Mouse (Mus musculus): ENCODE results near the gene Zfp36l2. TPM values are rescaled to one million over a fixed set of nuclear protein-coding genes. Genes with fewer than 3 reads are reported as not detected.

The Zfp36l2 gene
- polyA plus RNA-seq, 1 experiment: 5.4 TPM

DNA sequence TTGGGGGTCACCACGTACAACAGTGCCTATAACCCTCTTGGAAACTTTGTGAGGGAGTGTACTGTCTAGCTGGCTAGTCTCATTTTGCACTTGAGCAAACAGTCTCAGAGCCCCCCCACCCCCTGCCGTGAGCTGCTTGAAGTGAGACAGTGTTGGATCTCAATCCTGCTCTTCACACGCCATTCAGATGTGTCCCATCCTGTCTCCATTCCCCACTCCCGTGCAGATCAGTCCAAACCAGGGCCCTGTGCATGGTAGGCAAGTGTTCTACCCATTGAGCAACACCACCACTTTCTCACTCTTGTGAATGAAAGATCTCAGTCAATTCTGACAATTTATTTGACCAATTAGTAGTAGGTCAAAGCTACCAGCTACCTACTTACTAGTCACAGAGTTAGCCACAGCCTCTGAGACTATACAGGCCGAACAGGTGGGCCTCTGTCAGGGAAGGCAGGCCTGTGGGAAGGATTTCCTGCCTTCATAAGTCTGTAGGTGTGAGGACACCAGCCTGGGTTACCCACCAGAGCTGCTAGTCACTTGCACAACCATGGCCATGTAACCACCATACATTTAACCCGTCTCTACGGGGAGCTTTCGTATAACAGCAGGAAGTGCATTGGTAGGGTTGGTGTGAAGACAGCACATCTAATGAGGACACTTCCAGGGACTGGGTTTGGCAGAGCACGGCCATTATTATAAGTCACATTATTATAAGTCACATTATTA lies 21.4 kb downstream of the Zfp36l2 start:
- TF ChIP-seq POLR2A (IDR thresholded peaks at IDR 0.05; ENCODE audit: control insufficient read depth, low read depth, low read length) (no peak), CTCF (IDR thresholded peaks at IDR 0.05; ENCODE audit: control insufficient read depth, insufficient read depth, insufficient replicate concordance, low read depth, low read length) (no peak)
- Histone ChIP-seq H3K27me3 (ENCODE audit: control insufficient read depth, insufficient read depth, low read length) (no peaks in the 10 kb centered on the region), H3K27ac (ENCODE audit: control insufficient read depth, insufficient read depth, low read depth, low read length) (no peak overlapping the region), H3K4me1 (ENCODE audit: control insufficient read depth, insufficient read depth, low read length) (peaks cover 5% of the 10 kb centered on the region), H3K36me3 (ENCODE audit: control insufficient read depth, insufficient read depth, low read length) (no peaks in the 10 kb centered on the region), H3K4me3 (ENCODE audit: control insufficient read depth, low read depth, low read length) (no peak overlapping the region)

DNA sequence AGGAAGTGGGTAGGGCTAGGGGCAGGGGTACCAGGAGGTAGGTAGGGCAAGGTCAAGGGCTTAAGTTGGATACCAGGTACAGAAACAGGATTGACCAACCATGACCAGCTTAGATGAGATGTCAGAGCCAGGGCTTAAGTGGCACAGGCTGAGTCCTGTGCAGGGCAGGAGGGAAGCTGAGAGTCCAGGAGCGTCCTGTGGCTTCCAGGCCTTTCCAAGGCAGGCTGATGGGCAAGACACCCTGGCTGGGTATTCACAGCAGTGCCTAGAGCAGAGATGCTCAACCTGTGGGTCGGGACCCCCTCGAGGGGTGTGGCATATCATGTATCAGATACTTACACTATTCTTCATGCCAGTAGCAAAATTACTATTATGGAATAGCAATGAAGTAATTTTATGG lies 22.0 kb downstream of the Zfp36l2 start:
- Histone ChIP-seq H3K4me3 (ENCODE audit: control insufficient read depth, low read depth, low read length) (no peak overlapping the region), H3K4me1 (ENCODE audit: control insufficient read depth, insufficient read depth, low read length) (peaks cover 5% of the 10 kb centered on the region), H3K27ac (ENCODE audit: control insufficient read depth, insufficient read depth, low read depth, low read length) (no peak overlapping the region), H3K36me3 (ENCODE audit: control insufficient read depth, insufficient read depth, low read length) (no peaks in the 10 kb centered on the region), H3K27me3 (ENCODE audit: control insufficient read depth, insufficient read depth, low read length) (no peaks in the 10 kb centered on the region)
- TF ChIP-seq POLR2A (IDR thresholded peaks at IDR 0.05; ENCODE audit: control insufficient read depth, low read depth, low read length) (no peak), CTCF (IDR thresholded peaks at IDR 0.05; ENCODE audit: control insufficient read depth, insufficient read depth, insufficient replicate concordance, low read depth, low read length) (no peak)

DNA sequence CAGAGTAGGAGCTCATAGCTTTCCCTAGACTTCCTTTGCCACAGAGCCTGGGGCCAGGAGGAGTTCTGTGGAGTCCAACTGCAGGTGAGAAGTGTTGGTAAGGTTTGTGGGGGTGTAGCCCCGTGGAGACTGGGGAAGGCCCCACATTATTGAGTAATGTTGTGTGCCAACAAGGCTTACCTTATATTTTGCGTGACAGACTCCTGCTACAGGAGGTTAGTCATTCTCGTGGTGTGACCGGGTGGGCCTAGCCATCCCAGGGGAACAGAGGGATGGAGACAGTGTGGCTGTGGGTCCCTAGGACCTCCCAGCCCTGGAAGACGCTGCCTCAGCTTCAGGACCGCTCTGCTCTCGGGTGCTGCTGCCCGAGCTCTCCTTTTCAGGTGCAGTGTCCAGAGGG lies 23.6 kb downstream of the Zfp36l2 start:
- H3K27me3 ChIP-seq (ENCODE audit: control insufficient read depth, insufficient read depth, low read length): no peaks in the 10 kb centered on the region
- no peak overlapping the region for H3K4me3 ChIP-seq (ENCODE audit: control insufficient read depth, low read depth, low read length)
- no peak overlapping the region for H3K27ac ChIP-seq (ENCODE audit: control insufficient read depth, insufficient read depth, low read depth, low read length)
- no peak for TF ChIP-seq POLR2A (IDR thresholded peaks at IDR 0.05; ENCODE audit: control insufficient read depth, low read depth, low read length)
- no peak for TF ChIP-seq CTCF (IDR thresholded peaks at IDR 0.05; ENCODE audit: control insufficient read depth, insufficient read depth, insufficient replicate concordance, low read depth, low read length)
- peaks cover 5% of the 10 kb centered on the region for H3K4me1 ChIP-seq (ENCODE audit: control insufficient read depth, insufficient read depth, low read length)
- no peaks in the 10 kb centered on the region for H3K36me3 ChIP-seq (ENCODE audit: control insufficient read depth, insufficient read depth, low read length)

- Histone ChIP-seq H3K27me3 (ENCODE audit: control insufficient read depth, insufficient read depth, low read length) (no peaks in the 10 kb centered on the region), H3K4me3 (ENCODE audit: control insufficient read depth, low read depth, low read length) (no peak overlapping the region), H3K27ac (ENCODE audit: control insufficient read depth, insufficient read depth, low read depth, low read length) (no peak overlapping the region), H3K36me3 (ENCODE audit: control insufficient read depth, insufficient read depth, low read length) (no peaks in the 10 kb centered on the region), H3K4me1 (ENCODE audit: control insufficient read depth, insufficient read depth, low read length) (peaks cover 5% of the 10 kb centered on the region)
- no peak for TF ChIP-seq CTCF (IDR thresholded peaks at IDR 0.05; ENCODE audit: control insufficient read depth, insufficient read depth, insufficient replicate concordance, low read depth, low read length)
- TF ChIP-seq POLR2A (IDR thresholded peaks at IDR 0.05; ENCODE audit: control insufficient read depth, low read depth, low read length): no peak
Measured at GRCm38 (mm10) chr17:84163066-84163785, 24.5 kb downstream of the Zfp36l2 start.

- TF ChIP-seq CTCF (IDR thresholded peaks at IDR 0.05; ENCODE audit: control insufficient read depth, insufficient read depth, insufficient replicate concordance, low read depth, low read length) (no peak), POLR2A (IDR thresholded peaks at IDR 0.05; ENCODE audit: control insufficient read depth, low read depth, low read length) (no peak)
- H3K27ac ChIP-seq (ENCODE audit: control insufficient read depth, insufficient read depth, low read depth, low read length): no peak overlapping the region
- peaks cover 5% of the 10 kb centered on the region for H3K4me1 ChIP-seq (ENCODE audit: control insufficient read depth, insufficient read depth, low read length)
- no peaks in the 10 kb centered on the region for H3K36me3 ChIP-seq (ENCODE audit: control insufficient read depth, insufficient read depth, low read length)
- H3K27me3 ChIP-seq (ENCODE audit: control insufficient read depth, insufficient read depth, low read length): no peaks in the 10 kb centered on the region
- no peak overlapping the region for H3K4me3 ChIP-seq (ENCODE audit: control insufficient read depth, low read depth, low read length)
Measured at GRCm38 (mm10) chr17:84162211-84162760, 25.5 kb downstream of the Zfp36l2 start.

DNA sequence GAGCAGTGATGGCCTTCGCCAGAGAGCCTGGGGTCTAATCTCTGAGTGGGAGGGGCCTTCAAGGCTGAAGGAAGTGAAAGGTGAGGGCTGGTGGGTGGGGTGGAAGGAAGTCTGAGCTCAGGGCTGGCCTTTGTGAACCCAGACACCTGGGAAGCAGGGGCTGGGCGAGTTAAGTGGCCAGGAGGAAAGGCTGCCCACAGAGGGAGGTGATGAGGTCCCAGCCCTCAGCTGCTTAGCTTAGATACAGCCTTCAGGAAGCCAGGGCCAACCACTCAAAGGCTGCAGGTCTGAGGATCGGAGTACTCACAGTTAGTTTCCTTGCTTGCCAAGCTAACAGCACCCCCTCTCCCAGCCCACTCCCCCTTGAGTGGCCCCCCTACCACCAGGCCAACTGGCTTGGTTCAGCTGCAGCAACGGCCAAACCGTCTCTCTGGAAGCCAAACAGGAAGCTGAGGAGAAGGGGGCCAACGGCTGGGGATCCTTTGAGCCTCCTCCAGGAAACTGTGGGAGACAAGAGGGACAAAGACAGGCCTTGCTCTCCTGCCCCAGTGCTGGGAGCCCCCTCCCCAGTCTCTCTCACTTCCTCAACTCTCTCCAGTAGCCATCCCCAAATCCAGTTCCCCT lies 26.4 kb downstream of the Zfp36l2 start:
- TF ChIP-seq POLR2A (IDR thresholded peaks at IDR 0.05; ENCODE audit: control insufficient read depth, low read depth, low read length) (no peak), CTCF (IDR thresholded peaks at IDR 0.05; ENCODE audit: control insufficient read depth, insufficient read depth, insufficient replicate concordance, low read depth, low read length) (no peak)
- peaks cover 5% of the 10 kb centered on the region for H3K4me1 ChIP-seq (ENCODE audit: control insufficient read depth, insufficient read depth, low read length)
- H3K27ac ChIP-seq (ENCODE audit: control insufficient read depth, insufficient read depth, low read depth, low read length): no peak overlapping the region
- no peaks in the 10 kb centered on the region for H3K27me3 ChIP-seq (ENCODE audit: control insufficient read depth, insufficient read depth, low read length)
- no peaks in the 10 kb centered on the region for H3K36me3 ChIP-seq (ENCODE audit: control insufficient read depth, insufficient read depth, low read length)
- no peak overlapping the region for H3K4me3 ChIP-seq (ENCODE audit: control insufficient read depth, low read depth, low read length)

DNA sequence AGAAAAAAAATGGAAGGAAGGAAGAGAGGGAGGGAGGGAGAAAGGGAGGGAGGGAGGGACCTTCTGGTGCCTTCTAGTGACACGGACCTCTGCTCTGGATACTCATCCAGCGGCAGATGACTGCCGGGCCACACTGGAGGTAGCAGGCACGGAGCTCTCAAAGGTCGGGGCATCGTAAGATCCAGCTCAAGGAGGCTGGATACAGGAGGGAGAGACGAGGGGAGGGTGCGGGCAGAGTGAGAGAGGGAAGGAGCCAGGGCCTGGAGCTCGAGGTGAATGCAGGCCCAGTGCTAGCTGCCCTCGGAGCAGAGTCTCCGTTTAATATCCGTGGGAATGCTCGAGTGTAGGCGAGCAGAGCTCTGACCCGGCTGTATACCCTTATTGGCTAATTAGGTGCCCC lies 28.9 kb downstream of the Zfp36l2 start:
- no peaks in the 10 kb centered on the region for H3K36me3 ChIP-seq (ENCODE audit: control insufficient read depth, insufficient read depth, low read length)
- TF ChIP-seq POLR2A (IDR thresholded peaks at IDR 0.05; ENCODE audit: control insufficient read depth, low read depth, low read length): no peak
- no peak for TF ChIP-seq CTCF (IDR thresholded peaks at IDR 0.05; ENCODE audit: control insufficient read depth, insufficient read depth, insufficient replicate concordance, low read depth, low read length)
- no peak overlapping the region for H3K27ac ChIP-seq (ENCODE audit: control insufficient read depth, insufficient read depth, low read depth, low read length)
- H3K4me3 ChIP-seq (ENCODE audit: control insufficient read depth, low read depth, low read length): no peak overlapping the region
- peaks cover 2% of the 10 kb centered on the region for H3K4me1 ChIP-seq (ENCODE audit: control insufficient read depth, insufficient read depth, low read length)
- H3K27me3 ChIP-seq (ENCODE audit: control insufficient read depth, insufficient read depth, low read length): no peaks in the 10 kb centered on the region
